Mouse (Mus musculus) forebrain, embryonic 14.5 days (tissue): ENCODE measurements around the gene Papss1. TPM values are rescaled to one million over a fixed set of nuclear protein-coding genes. Genes with fewer than 3 reads are reported as not detected.
"Not testable (repeated sequence)": the region's sequence is repeated elsewhere in the genome, so short reads cannot be mapped to it uniquely, and the experiment has no call there.

Experiments used
- ATAC-seq: fragments of 200-750 bp; cut with Nextera tagmentation; 2 replicates; pipeline ENCODE4 v1.8.0; 2017; ENCODE audit warnings: mild to moderate bottlenecking, moderate library complexity
- DNase-seq: peaks from one replicate; pipeline ENCODE4 v3.0.0-alpha.2; 2015; ENCODE audit warnings: low spot score
- H3K27ac ChIP-seq: fragments of 300-500 bp; sonication (generic); 2 replicates; pipeline ENCODE4 v1.5.1; 2014; ENCODE audit warnings: low read depth, mild to moderate bottlenecking, control low read depth, low read length, moderate library complexity
- H3K27me3 ChIP-seq: fragments of 300-500 bp; sonication (generic); replicated peaks from 2 replicates; pipeline ENCODE4 v1.6.1; 2014; ENCODE audit warnings: low read length, control low read depth, mixed read lengths; ENCODE audit not compliant: control insufficient read depth, insufficient read depth
- H3K36me3 ChIP-seq: fragments of 300-500 bp; sonication (generic); 2 replicates; pipeline ENCODE4 v1.6.1; 2014; ENCODE audit warnings: low read length, control low read depth; ENCODE audit not compliant: control insufficient read depth, insufficient read depth
- H3K4me1 ChIP-seq: fragments of 300-500 bp; sonication (generic); 2 replicates; pipeline ENCODE4 v1.6.1; 2014; ENCODE audit warnings: antibody characterized with exemption, low read length, control low read depth; ENCODE audit not compliant: control insufficient read depth, insufficient read depth
- H3K4me2 ChIP-seq: fragments of 300-500 bp; sonication (generic); 2 replicates; pipeline ENCODE4 v1.6.1; 2014; ENCODE audit warnings: mild to moderate bottlenecking, control low read depth, low read length
- H3K4me3 ChIP-seq: fragments of 300-500 bp; sonication (generic); 2 replicates; pipeline ENCODE4 v1.5.1; 2014; ENCODE audit warnings: low read depth, low read length, control low read depth
- H3K9ac ChIP-seq: fragments of 300-500 bp; sonication (generic); 2 replicates; pipeline ENCODE4 v1.6.1; 2014; ENCODE audit warnings: mild to moderate bottlenecking, low read length, control low read depth, moderate library complexity
- H3K9me3 ChIP-seq: fragments of 300-500 bp; sonication (generic); replicated peaks from 2 replicates; pipeline ENCODE4 v1.6.1; 2016; ENCODE audit warnings: low read length, control low read depth, mixed read lengths; ENCODE audit not compliant: control insufficient read depth
- WGBS: fragments of 180-500 bp; shearing (Covaris S2); extraction: QIAGEN DNeasy Blood & Tissue Kit; methylation state at CpG from one replicate; pipeline ENCODE4 v1.1.7; 2014; 5-methylcytosine and 5-hydroxymethylcytosine counted together
- polyA plus RNA-seq: library from polyadenylated mRNA; unstranded; fragments of >200 nt; fragmentation: Nextera tagmentation; extraction: Ambion mirVana; gene quantifications from 2 replicates; pipeline ENCODE4 v1.2.1, GENCODE M21; 2014

The Papss1 gene
- polyA plus RNA-seq, 1 experiment from 2014 or later: 129 TPM

DNA sequence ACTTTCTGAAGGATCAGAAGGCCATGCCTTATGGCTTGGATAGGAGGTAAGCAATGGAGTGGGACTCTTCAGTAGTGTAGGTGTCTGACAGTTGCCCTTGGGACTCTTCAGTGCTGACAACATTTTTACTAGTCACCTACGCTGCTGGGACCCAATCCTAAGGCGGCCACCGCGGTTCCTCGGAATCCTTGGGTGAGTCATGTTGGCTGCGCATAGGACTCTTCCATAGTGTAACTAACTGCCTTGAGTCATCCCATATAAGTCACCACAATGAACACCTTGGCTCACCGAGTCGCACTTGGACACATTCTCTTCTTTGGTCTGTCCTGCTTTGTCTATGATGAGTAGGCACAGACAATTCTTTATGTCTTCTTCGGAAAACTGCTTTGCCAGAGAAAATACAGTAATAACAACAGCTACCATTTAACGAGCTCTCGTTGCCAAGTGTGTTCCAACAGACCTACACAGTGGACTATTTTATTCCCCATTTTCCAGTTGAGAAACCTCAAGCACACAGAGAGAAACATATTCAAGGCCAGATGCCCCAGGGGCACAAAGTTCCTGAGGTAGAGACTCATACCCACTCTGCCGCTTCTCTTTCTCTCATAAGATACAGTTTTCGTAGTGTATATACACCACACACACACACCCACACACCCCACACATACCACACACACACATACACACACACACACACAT, 23.2 kb upstream of the Papss1 start:
- WGBS: 64% methylated on average over 13 of the region's 13 CpGs
- DNase-seq: peak; percentile 51
- H3K9ac ChIP-seq: no peak overlapping the region

DNA sequence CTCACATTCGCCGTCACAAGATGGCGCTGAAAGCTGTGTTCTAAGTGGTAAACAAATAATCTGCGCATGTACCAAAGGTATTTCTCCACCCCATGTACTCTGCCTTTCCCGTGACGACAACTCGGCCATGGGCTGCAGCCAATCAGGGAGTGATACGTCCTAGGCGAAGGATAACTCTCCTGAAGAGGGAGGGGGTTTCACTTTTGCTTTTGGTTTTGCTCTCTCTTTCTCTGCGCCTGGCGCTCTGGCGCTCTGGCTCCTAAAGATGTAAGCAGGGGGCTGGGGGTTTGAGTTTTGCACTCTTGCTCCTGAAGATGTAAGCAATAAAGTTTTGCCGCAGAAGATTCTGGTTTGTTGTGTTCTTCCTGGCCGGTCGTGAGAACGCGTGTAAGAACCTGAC, 17.0 kb upstream of the Papss1 start:
- H3K4me3 ChIP-seq, H3K36me3 ChIP-seq, H3K9me3 ChIP-seq, H3K4me2 ChIP-seq, H3K9ac ChIP-seq, H3K4me1 ChIP-seq, H3K27ac ChIP-seq, DNase-seq, H3K27me3 ChIP-seq, ATAC-seq: not testable (repeated sequence)
- 96% methylated on average over 17 of the region's 17 CpGs for WGBS

More for the DNA sequence above, 23.2 kb upstream of the Papss1 start:
- Histone ChIP-seq H3K4me3 (no peak overlapping the region), H3K27me3 (no peaks in the 10 kb centered on the region), H3K4me2 (no peak overlapping the region), H3K27ac (no peak overlapping the region), H3K9me3 (no peaks in the 10 kb centered on the region), H3K4me1 (no peaks in the 10 kb centered on the region), H3K36me3 (no peaks in the 10 kb centered on the region)
- ATAC-seq: no peak

DNA sequence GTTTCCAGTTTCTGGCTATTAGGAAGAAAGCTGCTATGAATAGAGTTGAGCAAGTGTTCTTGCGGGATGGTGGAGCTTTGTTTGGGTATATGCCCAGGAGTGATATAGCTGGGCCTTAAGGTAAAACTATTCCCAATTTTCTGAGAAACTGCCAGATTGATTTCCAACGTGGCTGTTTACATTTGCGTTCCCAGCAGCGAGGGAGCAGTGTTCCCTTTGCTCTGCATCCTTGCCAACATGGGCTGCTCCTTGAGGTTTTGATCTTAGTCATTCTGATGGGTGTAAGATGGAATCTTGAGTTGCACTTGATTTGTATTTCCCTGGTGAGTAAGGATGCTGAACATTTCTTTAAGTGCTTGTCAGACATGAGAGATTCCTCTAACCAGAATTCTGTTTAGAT, 14.5 kb upstream of the Papss1 start:
- no peak overlapping the region for H3K9ac ChIP-seq
- H3K27ac ChIP-seq: no peak overlapping the region
- H3K36me3 ChIP-seq: no peaks in the 10 kb centered on the region
- H3K4me3 ChIP-seq: no peak overlapping the region
- WGBS: 83% methylated on average over 4 of the region's 4 CpGs
- no peak overlapping the region for H3K4me2 ChIP-seq
- no peak for ATAC-seq
- H3K9me3 ChIP-seq: no peaks in the 10 kb centered on the region
- DNase-seq: no peak
- 0 out of 2 replicates have a peak, but pooled peaks cover 2% of the 10 kb centered on the region for H3K27me3 ChIP-seq
- no peaks in the 10 kb centered on the region for H3K4me1 ChIP-seq

DNA sequence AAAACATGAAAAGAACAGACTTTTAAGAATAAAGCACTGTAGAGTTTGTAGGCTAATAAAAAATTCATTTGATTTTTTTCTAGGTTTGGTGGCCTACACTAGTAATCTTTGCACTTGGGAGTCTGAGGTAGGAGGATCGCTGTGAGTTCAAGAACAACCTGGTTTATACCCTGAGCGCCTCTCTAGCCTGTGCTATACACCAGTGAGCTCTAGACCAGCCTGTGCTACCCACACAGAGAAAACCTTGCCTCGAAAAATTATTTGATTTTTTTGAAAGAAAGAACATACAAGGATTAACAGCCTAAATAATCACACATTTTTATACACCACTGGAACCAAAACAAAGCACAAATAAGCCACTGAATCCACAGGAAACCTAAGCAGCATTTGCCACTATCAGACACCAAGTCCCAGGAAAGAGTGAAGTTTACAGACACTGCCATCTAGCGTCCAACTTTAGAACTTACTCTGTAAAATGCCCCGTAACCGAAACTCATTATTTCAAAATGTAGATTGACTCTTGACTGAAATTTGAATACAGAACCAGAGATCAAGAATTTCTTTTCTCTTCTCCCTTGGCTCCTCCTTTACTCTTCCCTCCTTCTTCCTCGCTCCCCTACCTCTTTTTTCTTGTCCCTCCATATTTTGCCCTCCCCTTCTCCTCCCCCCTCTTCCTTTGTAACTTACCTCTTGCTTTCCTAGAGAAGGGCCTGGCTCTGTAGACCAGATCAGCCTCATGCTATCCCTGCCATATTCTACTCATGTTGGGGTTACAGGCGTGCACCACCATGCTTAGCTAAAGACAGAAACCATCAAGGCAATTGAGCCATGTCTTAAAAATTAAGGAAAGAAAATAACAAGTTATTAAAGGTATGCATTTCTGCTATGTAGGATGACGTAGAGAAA, 12.0 kb upstream of the Papss1 start:
- no peak overlapping the region for H3K27ac ChIP-seq
- H3K4me1 ChIP-seq: no peaks in the 10 kb centered on the region
- WGBS: 42% methylated on average over 9 of the region's 9 CpGs
- H3K36me3 ChIP-seq: no peaks in the 10 kb centered on the region
- ATAC-seq (peak; percentile 71), DNase-seq (peak; percentile 82)
- H3K4me3 ChIP-seq: no peak overlapping the region
- 0 out of 2 replicates have a peak, but pooled peaks cover 2% of the 10 kb centered on the region for H3K27me3 ChIP-seq
- no peaks in the 10 kb centered on the region for H3K9me3 ChIP-seq
- H3K4me2 ChIP-seq: no peak overlapping the region
- no peak overlapping the region for H3K9ac ChIP-seq

DNA sequence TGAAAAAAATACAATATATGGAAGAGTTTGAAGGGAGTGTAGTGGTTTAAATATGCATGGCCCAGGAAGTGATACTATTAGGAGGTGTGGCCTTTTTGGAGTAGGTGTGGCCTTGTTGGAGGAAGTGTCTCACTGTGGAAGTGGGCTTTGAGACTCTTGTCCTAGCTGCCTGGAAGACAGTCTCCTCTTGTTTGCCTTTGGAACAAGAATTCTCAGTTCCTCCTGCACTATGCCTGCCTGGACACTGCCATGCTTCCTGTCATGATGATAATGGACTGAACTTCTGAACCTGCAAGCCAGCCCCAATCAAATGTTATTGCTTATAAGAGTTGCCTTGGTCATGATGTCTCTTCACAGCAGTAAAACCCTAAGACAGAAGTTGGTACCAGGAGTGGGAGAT, 8.8 kb upstream of the Papss1 start:
- Histone ChIP-seq H3K9ac (no peak overlapping the region), H3K36me3 (no peaks in the 10 kb centered on the region), H3K9me3 (no peaks in the 10 kb centered on the region), H3K4me1 (no peaks in the 10 kb centered on the region), H3K27ac (no peak overlapping the region), H3K4me3 (no peak overlapping the region), H3K27me3 (no peaks in the 10 kb centered on the region), H3K4me2 (no peak overlapping the region)
- DNase-seq (no peak), ATAC-seq (no peak)

DNA sequence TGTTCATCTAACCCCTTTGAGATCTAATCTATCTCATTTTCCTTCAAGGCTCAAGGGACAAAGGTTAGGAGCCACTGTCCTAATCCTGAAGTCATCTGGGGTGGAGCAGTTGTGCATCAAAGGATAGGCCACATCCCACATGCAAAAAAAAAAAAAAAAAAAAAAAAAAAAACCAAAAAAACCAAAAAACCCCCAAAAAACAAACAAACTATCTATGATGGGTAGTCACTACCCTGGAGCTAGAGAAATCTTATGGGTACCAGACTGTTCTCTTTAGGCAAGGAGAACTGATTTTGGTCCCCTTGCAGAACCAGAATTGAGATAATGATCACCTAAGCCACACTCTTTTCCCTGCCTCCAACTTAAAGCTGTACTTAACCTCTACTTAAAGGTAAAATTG, 3.0 kb upstream of the Papss1 start:
- Histone ChIP-seq H3K9me3 (no peaks in the 10 kb centered on the region), H3K9ac (no peak overlapping the region), H3K27me3 (no peaks in the 10 kb centered on the region), H3K36me3 (no peaks in the 10 kb centered on the region), H3K27ac (no peak overlapping the region), H3K4me1 (peaks cover 11% of the 10 kb centered on the region; the same call in 1 of the 2 replicates), H3K4me2 (no peak overlapping the region), H3K4me3 (no peak overlapping the region)
- no peak for ATAC-seq
- no peak for DNase-seq

DNA sequence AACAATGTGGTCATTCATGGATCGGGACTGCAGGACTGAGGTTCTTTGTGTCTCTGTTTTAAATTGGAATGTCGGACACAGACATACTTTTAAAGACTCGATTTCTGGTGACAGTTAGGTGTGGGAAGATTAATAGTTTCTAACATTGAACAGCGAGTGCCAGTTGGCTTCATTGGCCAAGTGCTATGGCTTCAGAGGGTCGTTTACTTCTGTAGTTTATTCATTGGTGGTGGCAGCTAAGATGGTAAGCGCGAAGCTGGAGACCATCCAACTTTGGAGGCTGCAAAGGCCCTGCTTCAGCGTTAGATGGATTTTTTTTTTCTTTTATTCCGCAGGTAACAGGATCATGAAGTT, 666 bp downstream of the Papss1 start:
- DNase-seq: peak; percentile 57
- Histone ChIP-seq H3K4me2 (peak overlapping the region; percentile 69), H3K9ac (peak overlapping the region; percentile 88), H3K9me3 (no peaks in the 10 kb centered on the region), H3K27me3 (no peaks in the 10 kb centered on the region), H3K36me3 (0 out of 2 replicates have a peak, but pooled peaks cover 7% of the 10 kb centered on the region), H3K4me3 (peak overlapping the region; percentile 84), H3K4me1 (peaks cover 11% of the 10 kb centered on the region; the same call in 1 of the 2 replicates), H3K27ac (peak overlapping the region; percentile 92)
- 1% methylated on average over 9 of the region's 9 CpGs for WGBS
- no peak for ATAC-seq

DNA sequence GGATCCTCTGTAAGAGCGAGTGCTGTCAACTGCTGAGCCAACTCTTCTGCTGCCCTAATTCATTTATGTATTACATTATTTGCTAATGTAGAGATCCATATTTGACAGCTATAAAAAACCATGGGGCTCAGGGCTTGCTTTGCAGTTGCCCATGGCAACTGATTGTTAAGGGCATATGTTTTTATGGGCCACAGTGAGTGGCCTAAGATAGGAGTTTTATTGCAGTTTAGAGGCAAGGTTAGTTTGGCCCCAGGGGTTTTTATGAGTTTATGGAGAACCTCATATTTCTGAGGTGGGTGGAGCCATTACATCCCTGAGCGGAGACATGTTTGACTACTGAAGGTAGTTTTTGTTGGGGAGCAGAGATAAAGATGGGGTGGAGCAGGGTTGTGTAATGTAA, 1.7 kb downstream of the Papss1 start:
- peak overlapping the region; percentile 84; the same call in 1 of the 2 replicates for H3K4me3 ChIP-seq

DNA sequence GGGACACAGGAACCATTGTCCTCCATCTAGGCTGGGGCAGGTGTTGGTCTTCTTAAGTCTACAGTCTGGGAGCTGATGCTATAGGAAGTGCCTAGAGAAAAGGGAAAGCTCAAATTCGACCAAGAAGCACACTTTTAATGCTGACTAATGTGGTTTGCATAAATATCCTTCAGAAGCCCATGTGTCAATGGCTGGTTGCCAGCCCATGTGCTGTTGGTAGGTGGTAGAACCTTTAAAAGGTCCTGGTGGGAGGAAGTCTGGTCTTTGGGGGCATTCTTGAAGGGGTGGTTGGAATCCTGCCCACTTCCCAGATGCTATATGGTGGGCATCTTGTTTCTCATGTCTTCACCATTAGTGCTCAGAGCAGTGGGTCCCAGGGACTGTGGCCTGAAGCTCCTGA, 5.9 kb downstream of the Papss1 start:
- H3K9ac ChIP-seq: no peak overlapping the region
- 69% methylated on average over 1 of the region's 1 CpGs for WGBS
- H3K4me3 ChIP-seq: no peak overlapping the region
- H3K4me2 ChIP-seq: no peak overlapping the region
- no peaks in the 10 kb centered on the region for H3K9me3 ChIP-seq
- H3K27me3 ChIP-seq: no peaks in the 10 kb centered on the region
- ATAC-seq: no peak
- DNase-seq: no peak
- peaks cover 9% of the 10 kb centered on the region; the same call in 1 of the 2 replicates for H3K4me1 ChIP-seq
- H3K36me3 ChIP-seq: 0 out of 2 replicates have a peak, but pooled peaks cover 7% of the 10 kb centered on the region
- no peak overlapping the region for H3K27ac ChIP-seq

More for the DNA sequence above, 1.7 kb downstream of the Papss1 start:
- Histone ChIP-seq H3K9me3 (no peaks in the 10 kb centered on the region), H3K27ac (no peak overlapping the region), H3K36me3 (0 out of 2 replicates have a peak, but pooled peaks cover 7% of the 10 kb centered on the region), H3K4me1 (peaks cover 11% of the 10 kb centered on the region; the same call in 1 of the 2 replicates), H3K9ac (no peak overlapping the region), H3K27me3 (no peaks in the 10 kb centered on the region), H3K4me2 (peak overlapping the region; percentile 69)
- DNase-seq: no peak
- no peak for ATAC-seq
- 81% methylated on average over 2 of the region's 2 CpGs for WGBS
